Mouse (Mus musculus) monocyte, adult 2 months (primary cell): ENCODE measurements at regions not wholly inside any gene's neighbourhood (a gene's known extent, or its start where the extent isn't known, plus 50 kb on each side); places are given as distances from the start of the nearest gene placed in this dataset.

Experiments
- DNase-seq, 2 experiments: peaks; one replicate each; pipeline ENCODE4 v3.0.0; 2022; ENCODE audit warnings: low spot score in 2 of 2, low read depth in 1 of 2

- no peak for DNase-seq
Measured at GRCm38 (mm10) chr7:37335212-37335611, 438.2 kb downstream of the Zfp536 start.

DNA sequence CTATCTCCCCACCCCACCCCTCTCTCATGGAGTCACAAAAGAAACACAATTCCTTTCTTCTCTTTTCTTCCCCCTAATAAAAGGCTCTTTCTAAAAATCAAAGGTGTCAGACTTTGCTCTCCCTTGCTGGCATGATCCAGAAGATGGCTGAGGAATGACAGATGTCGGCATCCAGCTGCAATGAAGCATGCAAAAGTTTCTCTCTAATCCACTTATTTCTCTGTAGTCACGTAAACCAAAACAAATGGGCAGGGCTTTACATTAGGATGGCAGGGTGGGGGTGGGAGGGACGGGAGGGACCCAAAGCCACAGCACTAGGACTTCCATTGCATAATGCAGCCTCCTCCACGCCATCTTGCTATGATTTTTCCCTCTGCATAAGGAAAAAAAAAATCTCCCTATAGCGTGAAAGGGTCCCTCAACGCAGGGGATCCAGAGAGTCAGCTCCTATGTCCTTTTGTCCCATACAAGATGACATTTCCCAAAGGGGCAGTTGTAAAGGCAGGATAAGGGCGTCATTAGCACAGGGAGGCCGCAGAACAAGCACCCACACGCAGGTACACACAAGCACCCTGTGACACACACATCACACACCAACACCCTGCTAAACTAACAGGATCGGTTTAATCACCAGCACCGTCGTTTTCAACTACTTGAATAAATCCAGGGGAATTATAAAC, 437.1 kb downstream of the Zfp536 start:
- DNase-seq, result no peak

- DNase-seq, result no peak
Measured at GRCm38 (mm10) chr7:37336851-37337531, 436.4 kb downstream of the Zfp536 start.

GRCm38 (mm10) chr7:37337616-37338015, 435.8 kb downstream of the Zfp536 start:
- no peak for DNase-seq

GRCm38 (mm10) chr7:37338067-37338501, 435.4 kb downstream of the Zfp536 start:
- no peak for DNase-seq

DNA sequence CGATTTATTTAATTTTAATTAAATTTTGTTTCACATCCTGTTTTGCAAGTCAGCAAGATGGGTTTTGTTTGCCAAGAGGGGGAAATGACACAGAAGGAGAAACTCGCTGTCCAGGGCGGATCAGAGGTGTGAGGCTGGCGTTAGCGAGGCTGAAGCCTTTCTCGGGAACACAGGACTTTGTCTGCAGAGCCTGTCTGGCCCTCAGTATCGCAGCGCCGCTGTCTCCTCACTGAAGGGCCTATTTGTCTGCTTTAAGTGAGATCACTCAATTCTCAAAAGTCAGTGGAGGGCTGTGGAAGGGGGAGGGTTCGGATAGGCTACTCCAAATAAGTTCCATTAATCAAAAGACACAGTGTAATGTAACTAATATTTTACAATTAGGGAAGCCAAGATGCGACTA, 430.8 kb downstream of the Zfp536 start:
- DNase-seq, result no peak

DNA sequence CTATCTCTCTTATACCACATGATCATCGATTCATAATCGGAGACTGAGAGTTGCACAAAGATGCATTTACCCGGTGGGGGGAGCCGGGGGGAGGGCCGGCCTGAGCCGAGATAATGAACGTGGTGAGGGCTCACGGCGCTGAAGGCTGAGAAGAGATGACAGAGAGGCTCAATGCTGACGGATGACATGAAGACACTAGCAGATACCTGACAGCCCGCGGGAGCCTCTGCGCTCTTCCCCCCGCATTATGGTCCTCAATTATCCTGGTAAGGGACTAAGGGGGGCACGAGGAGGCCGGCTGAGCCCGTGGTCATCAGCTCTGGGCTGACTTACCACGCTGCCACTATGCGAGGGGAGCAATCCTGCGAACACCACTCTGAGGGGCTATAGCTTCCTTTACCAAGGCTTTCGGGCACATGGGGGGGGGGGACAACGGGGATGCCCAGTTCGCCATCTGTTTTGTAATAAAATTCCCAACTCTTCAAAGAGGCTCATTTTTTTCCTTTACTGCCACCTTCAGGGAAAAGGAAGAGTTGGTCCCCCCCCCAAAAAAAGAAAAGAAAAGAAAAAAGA, 430.3 kb downstream of the Zfp536 start:
- DNase-seq, result no peak

GRCm38 (mm10) chr7:37343691-37344233, 429.7 kb downstream of the Zfp536 start:
- DNase-seq, result no peak

DNA sequence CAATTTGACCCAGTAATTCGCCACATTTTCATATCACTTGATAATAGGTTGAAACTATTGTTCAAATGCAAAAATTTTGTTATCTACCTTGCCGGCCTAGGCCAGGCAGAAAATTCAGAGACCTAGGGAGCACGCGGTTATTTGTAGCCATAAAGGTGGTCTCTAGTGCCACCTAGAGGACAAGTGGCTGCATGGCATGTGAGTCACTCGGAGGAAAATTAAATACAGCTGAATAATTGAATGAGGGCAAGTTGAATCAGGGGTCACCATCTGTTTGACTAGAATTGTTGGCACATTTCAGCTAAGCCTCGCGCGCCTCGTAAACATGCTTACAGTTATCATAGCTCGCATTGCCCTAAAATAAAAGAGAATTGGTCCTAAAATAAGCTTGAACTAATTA, 427.4 kb downstream of the Zfp536 start:
- DNase-seq, result no peak

- peak; percentile 20 to 43 for DNase-seq
Measured at GRCm38 (mm10) chr7:37357647-37358395, 415.6 kb downstream of the Zfp536 start.

- DNase-seq, result no peak
Measured at GRCm38 (mm10) chr7:37358492-37358891, 414.9 kb downstream of the Zfp536 start.

- no peak for DNase-seq
Measured at GRCm38 (mm10) chr7:37359473-37359872, 414.0 kb downstream of the Zfp536 start.

GRCm38 (mm10) chr7:37360171-37360570, 413.3 kb downstream of the Zfp536 start:
- no peak for DNase-seq

GRCm38 (mm10) chr7:37361802-37362441, 411.5 kb downstream of the Zfp536 start:
- DNase-seq, result no peak

- no peak for DNase-seq
Measured at GRCm38 (mm10) chr7:37362879-37363278, 410.6 kb downstream of the Zfp536 start.

GRCm38 (mm10) chr7:37363629-37364175, 409.7 kb downstream of the Zfp536 start:
- DNase-seq, result no peak

DNA sequence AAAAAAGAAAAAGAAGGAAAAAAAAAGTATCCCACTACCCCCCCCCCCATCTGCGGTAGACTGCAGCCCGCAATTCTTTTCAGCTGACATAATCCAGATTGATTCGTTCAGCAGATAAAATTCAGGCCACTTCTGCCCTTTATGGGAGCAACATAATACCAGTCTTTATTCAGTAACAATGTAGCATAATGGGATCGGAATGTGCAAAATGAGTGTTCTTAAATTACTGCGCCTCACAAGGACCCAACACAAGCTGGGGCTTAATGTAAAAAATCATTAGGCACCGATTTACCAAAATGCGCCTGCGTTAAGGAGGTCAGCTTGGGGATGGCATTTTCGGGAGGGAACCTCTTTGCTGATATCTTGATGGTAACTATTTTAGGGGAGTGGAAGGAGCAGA, 409.2 kb downstream of the Zfp536 start:
- no peak for DNase-seq

GRCm38 (mm10) chr7:37366006-37366405, 407.4 kb downstream of the Zfp536 start:
- DNase-seq, result no peak

DNA sequence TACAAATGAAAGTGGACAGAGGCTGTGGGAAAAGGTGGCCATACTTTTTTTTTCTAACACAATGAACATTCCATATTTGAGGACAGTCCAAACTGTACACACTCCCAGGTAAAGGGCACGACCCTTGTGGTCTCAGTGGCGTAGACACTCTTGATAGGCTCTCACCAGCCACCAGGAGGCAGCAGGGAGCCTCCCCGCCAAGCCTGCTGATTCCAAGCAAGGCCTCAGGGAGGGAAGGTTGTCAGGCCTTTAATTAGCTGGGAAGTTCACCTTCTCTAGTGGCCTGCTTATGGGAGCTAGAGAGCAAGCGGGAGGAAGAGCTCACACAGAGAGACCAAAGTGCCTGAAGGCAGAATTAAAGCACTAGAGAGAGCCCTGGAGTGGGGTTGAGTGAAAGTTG, 403.7 kb downstream of the Zfp536 start:
- DNase-seq, result no peak

DNA sequence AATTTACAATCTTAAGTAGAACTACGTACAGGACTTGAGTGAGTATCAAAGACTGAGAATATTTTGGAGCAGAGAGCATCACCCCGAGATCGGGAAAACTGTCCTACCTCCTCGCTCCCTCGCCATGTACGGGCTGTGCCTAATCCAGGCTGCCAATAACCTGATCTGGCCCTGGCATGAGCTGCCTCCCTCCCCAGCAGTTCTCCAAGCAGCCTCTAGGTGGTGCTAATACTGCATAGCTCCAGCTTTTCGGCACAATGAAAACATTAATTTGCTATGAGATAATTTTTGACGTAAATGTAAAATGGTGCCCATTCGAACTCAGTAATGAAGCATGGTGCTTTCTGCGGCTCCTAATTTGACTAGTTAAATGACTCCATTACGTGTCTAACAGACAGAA, 399.6 kb downstream of the Zfp536 start:
- DNase-seq, result peak; percentile 5 to 32

DNA sequence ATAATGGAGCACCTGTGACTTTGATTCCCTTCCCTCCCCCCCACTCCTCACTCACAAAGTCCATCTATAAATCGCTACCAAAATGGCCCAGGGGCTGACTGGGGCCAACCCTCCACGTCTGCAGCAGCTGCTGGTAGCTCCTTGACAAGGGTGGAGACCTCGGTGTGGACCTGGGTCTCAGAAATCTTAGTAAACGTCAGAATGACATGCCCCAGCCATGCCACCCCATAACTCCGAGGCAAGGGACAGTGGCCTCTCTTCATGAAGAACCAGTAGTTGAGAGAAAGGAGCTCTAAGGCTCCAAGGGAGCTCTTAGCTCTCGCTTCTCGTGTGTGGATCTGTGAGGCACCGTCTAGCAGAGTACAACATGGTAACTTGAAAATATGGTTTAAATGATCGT, 398.4 kb downstream of the Zfp536 start:
- DNase-seq, result no peak
